Mouse (Mus musculus): ENCODE measurements around the gene Lpar1.

DNA sequence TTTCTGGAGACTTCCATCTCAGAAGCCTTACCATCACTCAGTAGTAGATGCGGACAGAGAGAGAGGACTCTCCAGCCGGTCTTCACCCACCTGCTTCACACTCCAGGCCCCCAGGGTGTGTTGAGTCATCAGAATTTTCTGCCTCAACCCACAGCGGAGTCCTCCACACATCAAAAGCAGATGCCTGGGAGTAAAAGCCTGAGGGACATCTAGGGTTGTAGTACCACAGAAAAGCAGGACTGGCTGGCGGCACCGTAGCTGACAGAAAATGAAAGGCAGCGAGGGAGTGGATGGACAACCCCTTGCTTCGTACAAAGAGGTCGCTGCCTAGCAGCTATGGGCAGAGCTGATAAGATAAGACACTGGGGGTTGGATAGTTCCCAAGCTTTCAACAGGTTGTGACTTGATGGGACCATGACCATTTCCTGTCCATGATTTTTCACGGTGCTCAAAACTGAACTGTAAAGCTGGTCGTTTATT lies 701 bp upstream of the Lpar1 start:
- TF ChIP-seq GATA1 (IDR thresholded peaks at IDR 0.05; ENCODE audit: borderline replicate concordance, low read length) (no peak), FLI1 (IDR thresholded peaks at IDR 0.05; ENCODE audit: low read length) (no peak)

All from megakaryocyte, embryonic 14.5 days (primary cell).